Mouse (Mus musculus) myocyte (in vitro differentiated cells): ENCODE results near the gene Apoa5.

Experiments used
- CEBPB ChIP-seq: IDR thresholded peaks from 2 replicates; pipeline ENCODE4 v1.6.1; 2011; ENCODE audit warnings: mild to moderate bottlenecking, moderate library complexity; ENCODE audit not compliant: poor library complexity, insufficient read depth, severe bottlenecking
- E2F4 ChIP-seq: IDR thresholded peaks from one replicate; pipeline ENCODE4 v1.6.1; 2011; ENCODE audit warnings: mild to moderate bottlenecking, control low read depth, moderate library complexity; ENCODE audit not compliant: insufficient read depth
- MAX ChIP-seq: IDR thresholded peaks from one replicate; pipeline ENCODE4 v1.6.1; 2011; ENCODE audit warnings: low read depth, mild to moderate bottlenecking, control low read depth
- MYOD1 ChIP-seq, 3 experiments: IDR thresholded peaks; one replicate each; pipeline ENCODE4 v1.6.1; 2011; ENCODE audit warnings: control low read depth in 2 of 3, low read depth in 2 of 3, mild to moderate bottlenecking in 2 of 3, moderate library complexity in 1 of 3; ENCODE audit not compliant: insufficient read length in 2 of 3, control insufficient read depth in 1 of 3
- MYOG ChIP-seq, 3 experiments: IDR thresholded peaks; one replicate each; pipeline ENCODE4 v1.6.1; 2011; ENCODE audit warnings: control low read depth in 2 of 3, low read depth in 2 of 3, mild to moderate bottlenecking in 2 of 3; ENCODE audit not compliant: insufficient read length in 2 of 3, control insufficient read depth in 1 of 3, insufficient read depth in 1 of 3
- POLR2A ChIP-seq: IDR thresholded peaks from one replicate; pipeline ENCODE4 v1.6.1; 2011; ENCODE audit warnings: low read depth, mild to moderate bottlenecking, control low read depth, moderate library complexity; ENCODE audit not compliant: insufficient read length
- POLR2AphosphoS2 ChIP-seq: IDR thresholded peaks from one replicate; pipeline ENCODE4 v1.6.1; 2011; ENCODE audit warnings: low read depth, control low read depth; ENCODE audit not compliant: insufficient read length
- SRF ChIP-seq: IDR thresholded peaks from one replicate; pipeline ENCODE4 v1.6.1; 2011; ENCODE audit warnings: low read depth; ENCODE audit not compliant: control insufficient read depth, insufficient read length
- TCF12 ChIP-seq: IDR thresholded peaks from one replicate; pipeline ENCODE4 v1.6.1; 2011; ENCODE audit warnings: mild to moderate bottlenecking, control low read depth; ENCODE audit not compliant: poor library complexity, insufficient read depth, severe bottlenecking
- TCF3 ChIP-seq: IDR thresholded peaks from one replicate; pipeline ENCODE4 v1.6.1; 2011; ENCODE audit warnings: low read depth, control low read depth; ENCODE audit not compliant: insufficient read length
- USF1 ChIP-seq: IDR thresholded peaks from one replicate; pipeline ENCODE4 v1.6.1; 2011; ENCODE audit warnings: low read depth, mild to moderate bottlenecking, control low read depth, moderate library complexity

GRCm38 (mm10) chr9:46235649-46236048 is 32.8 kb upstream of the Apoa5 start:
- TF ChIP-seq POLR2A (no peak), POLR2AphosphoS2 (no peak), SRF (no peak), MYOG (IDR thresholded peaks at IDR 0.05; ENCODE audit: control insufficient read depth in 1 of 3, insufficient read depth in 1 of 3, insufficient read length in 2 of 3, low read depth in 2 of 3) (no peak), MYOD1 (IDR thresholded peaks at IDR 0.05; ENCODE audit: control insufficient read depth in 1 of 3, insufficient read length in 2 of 3, low read depth in 2 of 3) (no peak), TCF12 (no peak), CEBPB (no peak), USF1 (no peak), MAX (no peak), E2F4 (no peak), TCF3 (no peak)
